Mouse (Mus musculus) CH12.LX (cell line): ENCODE measurements around the gene Hdac4. TPM values are rescaled to one million over a fixed set of nuclear protein-coding genes. Genes with fewer than 3 reads are reported as not detected.

Source experiments
- DNase-seq: peaks from one replicate; pipeline ENCODE4 v3.0.0-alpha.2; 2013; ENCODE audit errors: extremely low read depth
- H3K27ac ChIP-seq: 2 replicates; pipeline ENCODE4 v1.5.1; 2012; ENCODE audit warnings: low read depth, mild to moderate bottlenecking, control low read depth, moderate library complexity; ENCODE audit not compliant: insufficient read depth
- H3K27me3 ChIP-seq: replicated peaks from 2 replicates; pipeline ENCODE3; 2012; ENCODE audit warnings: inconsistent platforms
- H3K36me3 ChIP-seq, 2 experiments: replicated peaks in 1 of 2; 2 replicates each; pipeline versions ENCODE3 to v1.6.1; 2012; ENCODE audit warnings: inconsistent platforms in 1 of 2, low read length in 1 of 2, mild to moderate bottlenecking in 1 of 2, mixed read lengths in 1 of 2, moderate library complexity in 1 of 2; ENCODE audit not compliant: control insufficient read depth in 1 of 2, insufficient read depth in 1 of 2
- H3K4me1 ChIP-seq, 2 experiments: 2 replicates each; pipeline ENCODE4 v1.6.1; 2012; ENCODE audit warnings: inconsistent platforms in 1 of 2, moderate library complexity in 1 of 2; ENCODE audit not compliant: insufficient read depth in 2 of 2, control insufficient read depth in 1 of 2
- H3K4me2 ChIP-seq: 2 replicates; pipeline ENCODE4 v1.6.1; 2012; ENCODE audit warnings: low read depth, mild to moderate bottlenecking, control low read depth; ENCODE audit not compliant: poor library complexity, insufficient read depth, severe bottlenecking
- H3K4me3 ChIP-seq, 3 experiments: fragments of 150-350 bp in 1 of 3; sonication (generic) in 1 of 3; replicated peaks in 1 of 3; 2 replicates each; pipeline versions ENCODE3 to v1.5.1; 2011 to 2012; ENCODE audit warnings: low read depth in 2 of 3, low read length in 2 of 3, mild to moderate bottlenecking in 2 of 3, moderate library complexity in 2 of 3, control low read depth in 1 of 3, improper control_type of control experiment in 1 of 3, inconsistent platforms in 1 of 3, mixed read lengths in 1 of 3; ENCODE audit not compliant: poor library complexity in 1 of 3
- H3K79me2 ChIP-seq: replicated peaks from 2 replicates; pipeline ENCODE4 v1.6.1; 2012; ENCODE audit warnings: mild to moderate bottlenecking, moderate library complexity; ENCODE audit not compliant: control insufficient read depth, poor library complexity, insufficient read depth, severe bottlenecking; ENCODE audit errors: extremely low read depth
- H3K9ac ChIP-seq: 2 replicates; pipeline ENCODE4 v1.6.1; 2012; ENCODE audit warnings: low read depth, mild to moderate bottlenecking, control low read depth, moderate library complexity; ENCODE audit not compliant: insufficient read depth
- H3K9me3 ChIP-seq: replicated peaks from 2 replicates; pipeline ENCODE3; 2012; ENCODE audit warnings: low read length, inconsistent platforms, mixed read lengths
- CTCF ChIP-seq, 2 experiments: IDR thresholded peaks in 1 of 2; conservative IDR thresholded peaks in 1 of 2; 2 replicates each; pipeline ENCODE4 v1.5.1; 2011 to 2012; ENCODE audit warnings: low read depth in 2 of 2, low read length in 2 of 2, improper control_type of control experiment in 1 of 2, inconsistent platforms in 1 of 2, mild to moderate bottlenecking in 1 of 2, moderate library complexity in 1 of 2
- ETS1 ChIP-seq: conservative IDR thresholded peaks from 2 replicates; pipeline ENCODE4 v1.6.1; 2012; ENCODE audit warnings: low read depth, mild to moderate bottlenecking, inconsistent platforms, low read length, improper control_type of control experiment, moderate library complexity
- GABPA ChIP-seq: IDR thresholded peaks from 2 replicates; pipeline ENCODE4 v1.6.1; 2012; ENCODE audit warnings: low read depth, low read length, improper control_type of control experiment, inconsistent platforms; ENCODE audit not compliant: insufficient replicate concordance
- IRF4 ChIP-seq: IDR thresholded peaks from 2 replicates; pipeline ENCODE4 v1.6.1; 2014; ENCODE audit warnings: low read depth, mild to moderate bottlenecking, inconsistent platforms, low read length, improper control_type of control experiment
- JUN ChIP-seq: IDR thresholded peaks from 2 replicates; pipeline ENCODE4 v1.6.1; 2011; ENCODE audit warnings: low read depth, mild to moderate bottlenecking, low read length, improper control_type of control experiment, moderate library complexity; ENCODE audit not compliant: insufficient read depth
- MAFK ChIP-seq: IDR thresholded peaks from 2 replicates; pipeline ENCODE4 v1.6.1; 2011; ENCODE audit warnings: low read length, improper control_type of control experiment; ENCODE audit not compliant: insufficient replicate concordance
- MAX ChIP-seq: IDR thresholded peaks from 2 replicates; pipeline ENCODE4 v1.6.1; 2011; ENCODE audit warnings: low read length, improper control_type of control experiment
- MAZ ChIP-seq: IDR thresholded peaks from 2 replicates; pipeline ENCODE4 v1.6.1; 2012; ENCODE audit warnings: low read depth, mild to moderate bottlenecking, inconsistent platforms, low read length, improper control_type of control experiment, moderate library complexity
- POLR2AphosphoS2 ChIP-seq: IDR thresholded peaks from 2 replicates; pipeline ENCODE4 v1.6.1; 2011; ENCODE audit warnings: low read depth, low read length, improper control_type of control experiment
- RAD21 ChIP-seq: IDR thresholded peaks from 2 replicates; pipeline ENCODE4 v1.6.1; 2011; ENCODE audit warnings: low read depth, mild to moderate bottlenecking, low read length, improper control_type of control experiment, moderate library complexity
- SIN3A ChIP-seq: IDR thresholded peaks from 2 replicates; pipeline ENCODE4 v1.6.1; 2012; ENCODE audit warnings: low read length, improper control_type of control experiment, inconsistent platforms
- SMC3 ChIP-seq: IDR thresholded peaks from 2 replicates; pipeline ENCODE4 v1.6.1; 2011; ENCODE audit warnings: low read depth, low read length, improper control_type of control experiment
- USF2 ChIP-seq: conservative IDR thresholded peaks from 2 replicates; pipeline ENCODE4 v1.6.1; 2011; ENCODE audit warnings: low read depth, low read length, improper control_type of control experiment
- dilution Hi-C: fragments of 300-500 bp; cut with MboI; formaldehyde crosslinking; loops from 2 replicates; pipeline ENCODE4 v1.14.3; 2020; ENCODE audit warnings: low sequenced_read_pairs; ENCODE audit not compliant: extremely low pct_unique_long_range_greater_than_20kb, extremely low pct_ligation_motif_present
- in situ Hi-C: fragments of 300-500 bp; cut with MboI; formaldehyde crosslinking; loops from 3 replicates; pipeline ENCODE4 v1.14.3; 2019; ENCODE audit warnings: low sequenced_read_pairs, low pct_ligation_motif_present, low pct_unique_long_range_greater_than_20kb, mixed read lengths
- polyA plus RNA-seq: library from polyadenylated mRNA; unstranded; fragments of >175 nt; gene quantifications from 2 replicates; pipeline ENCODE4 v1.2.1, GENCODE M21; 2012; ENCODE audit warnings: low read depth; ENCODE audit not compliant: insufficient read length
- total RNA-seq, 2 experiments: library from RNA; depleted of rRNA; stranded (reverse); fragments of 300-350 nt in 1 of 2; fragments of >200 nt in 1 of 2; gene quantifications; 2 replicates each; pipeline ENCODE4 v1.2.3; 2012 to 2014

The Hdac4 gene
- total and polyA plus RNA-seq, 3 experiments, result 2.4 to 6.3 (median 4.3) TPM

GRCm38 (mm10) chr1:92139001-92139400 is 56.5 kb downstream of the Hdac4 start:
- in situ Hi-C loops, result no loop called here
- no peak for TF ChIP-seq IRF4
- TF ChIP-seq USF2, result no peak
- TF ChIP-seq GABPA, result no peak
- TF ChIP-seq MAX, result no peak
- no peak overlapping the region for H3K4me3 ChIP-seq

GRCm38 (mm10) chr1:92137136-92137848 is 58.2 kb downstream of the Hdac4 start:
- no peak for DNase-seq
- no peak overlapping the region for H3K4me2 ChIP-seq
- peaks cover 0 to 3% of the 10 kb centered on the region in 2 experiments; a peak in 1 of 4 replicates for H3K4me1 ChIP-seq
- no peak overlapping the region for H3K27ac ChIP-seq
- no peaks in the 10 kb centered on the region for H3K79me2 ChIP-seq
- TF ChIP-seq JUN (no peak), MAZ (no peak), MAX (no peak), SMC3 (no peak), RAD21 (no peak), CTCF (conservative IDR thresholded peaks at IDR 0.05 in 1 of 2, IDR thresholded peaks at IDR 0.05 in 1 of 2; ENCODE audit: low read depth in 2 of 2, low read length in 2 of 2) (no peak), ETS1 (no peak), MAFK (no peak), POLR2AphosphoS2 (no peak), USF2 (no peak), SIN3A (no peak)
- TF ChIP-seq, all 38 proteins: peak for 0
- Histone ChIP-seq H3K4me3 (no peak overlapping the region), H3K27me3 (no peaks in the 10 kb centered on the region), H3K9me3 (no peaks in the 10 kb centered on the region), H3K9ac (no peak overlapping the region), H3K36me3 (peaks cover 3 to 20% of the 10 kb centered on the region in 2 experiments)
- dilution Hi-C loops (no loop called here), in situ Hi-C loops (no loop called here)

More at GRCm38 (mm10) chr1:92139001-92139400, 56.5 kb downstream of the Hdac4 start:
- Histone ChIP-seq H3K4me1 (no peaks in the 10 kb centered on the region), H3K27ac (no peak overlapping the region), H3K4me2 (no peak overlapping the region), H3K27me3 (no peaks in the 10 kb centered on the region), H3K36me3 (peaks cover 3 to 26% of the 10 kb centered on the region in 2 experiments), H3K79me2 (no peaks in the 10 kb centered on the region), H3K9ac (no peak overlapping the region), H3K9me3 (no peaks in the 10 kb centered on the region)
- no peak for DNase-seq
- dilution Hi-C loops, result no loop called here
